Mouse (Mus musculus): ENCODE results near the gene Nrip2. TPM values are rescaled to one million over a fixed set of nuclear protein-coding genes. Genes with fewer than 3 reads are reported as not detected.
A peak's percentile ranks its signal among the peaks of the same experiment; 100 is the strongest.

The Nrip2 gene
- total RNA-seq, 2 experiments from 2014 or later: 3.7 to 4.1 TPM

GRCm38 (mm10) chr6:128390683-128391082 is 8.4 kb upstream of the Nrip2 start:
- intact Hi-C loops (cut with DNase I): no loop called here
- no peak for DNase-seq

- intact Hi-C loops (cut with DNase I): no loop called here
- DNase-seq: no peak
Observed at GRCm38 (mm10) chr6:128397574-128398261, 1.4 kb upstream of the Nrip2 start.

GRCm38 (mm10) chr6:128399421-128400185 is 507 bp downstream of the Nrip2 start:
- intact Hi-C loops (cut with DNase I): no loop called here
- DNase-seq: peak; percentile 49

GRCm38 (mm10) chr6:128404708-128405107 is 5.6 kb downstream of the Nrip2 start:
- intact Hi-C loops (cut with DNase I): loop anchor here (5.0 kb wide), 1 partner anchor 172 kb away; no protein-coding TSS in a partner anchor
- DNase-seq: no peak

GRCm38 (mm10) chr6:128408544-128409125 is 9.5 kb downstream of the Nrip2 start:
- DNase-seq: no peak
- intact Hi-C loops (cut with DNase I): loop anchor here (5.0 kb wide), 1 partner anchor 176 kb away; no protein-coding TSS in a partner anchor

GRCm38 (mm10) chr6:128410305-128410704 is 11.2 kb downstream of the Nrip2 start:
- no peak for DNase-seq
- intact Hi-C loops (cut with DNase I): loop anchor here (5.0 kb wide), 1 partner anchor 93 kb away; no protein-coding TSS in a partner anchor

GRCm38 (mm10) chr6:128411115-128411514 is 12.0 kb downstream of the Nrip2 start:
- peak; percentile 73 for DNase-seq
- intact Hi-C loops (cut with DNase I): loop anchor here (5.0 kb wide), 1 partner anchor 94 kb away; no protein-coding TSS in a partner anchor

GRCm38 (mm10) chr6:128416169-128416568 is 17.1 kb downstream of the Nrip2 start:
- intact Hi-C loops (cut with DNase I): no loop called here
- DNase-seq: no peak

GRCm38 (mm10) chr6:128418076-128418475 is 19.0 kb downstream of the Nrip2 start:
- intact Hi-C loops (cut with DNase I): no loop called here
- no peak for DNase-seq

GRCm38 (mm10) chr6:128421036-128421435 is 21.9 kb downstream of the Nrip2 start:
- no peak for DNase-seq
- intact Hi-C loops (cut with DNase I): no loop called here

- intact Hi-C loops (cut with DNase I): no loop called here
- no peak for DNase-seq
Observed at GRCm38 (mm10) chr6:128421480-128421879, 22.4 kb downstream of the Nrip2 start.

- intact Hi-C loops (cut with DNase I): no loop called here
- no peak for DNase-seq
Observed at GRCm38 (mm10) chr6:128423496-128424268, 24.6 kb downstream of the Nrip2 start.

- intact Hi-C loops (cut with DNase I): no loop called here
- peak; percentile 96 for DNase-seq
Observed at GRCm38 (mm10) chr6:128424269-128425019, 25.3 kb downstream of the Nrip2 start, which contains the start of gene Itfg2. Gene Itfg2, minus strand, starts transcription at chr6:128424931.

- intact Hi-C loops (cut with DNase I): no loop called here
- no peak for DNase-seq
Observed at GRCm38 (mm10) chr6:128425046-128425445, 25.9 kb downstream of the Nrip2 start.

- no peak for DNase-seq
- intact Hi-C loops (cut with DNase I): no loop called here
Observed at GRCm38 (mm10) chr6:128427571-128427970, 28.5 kb downstream of the Nrip2 start.

- DNase-seq: no peak
- intact Hi-C loops (cut with DNase I): no loop called here
Observed at GRCm38 (mm10) chr6:128429300-128429699, 30.2 kb downstream of the Nrip2 start.

GRCm38 (mm10) chr6:128429826-128430225 is 30.7 kb downstream of the Nrip2 start:
- intact Hi-C loops (cut with DNase I): no loop called here
- DNase-seq: no peak

GRCm38 (mm10) chr6:128432356-128432915 is 33.3 kb downstream of the Nrip2 start:
- peak; percentile 59 for DNase-seq

GRCm38 (mm10) chr6:128433566-128433965 is 34.5 kb downstream of the Nrip2 start:
- intact Hi-C loops (cut with DNase I): no loop called here
- DNase-seq: no peak

More at GRCm38 (mm10) chr6:128432356-128432915, 33.3 kb downstream of the Nrip2 start:
- intact Hi-C loops (cut with DNase I): no loop called here

Data from left cerebral cortex, postnatal 4 days (tissue).